Mouse (Mus musculus): ENCODE results near the gene Pik3r1.

Gene Pik3r1

DNA sequence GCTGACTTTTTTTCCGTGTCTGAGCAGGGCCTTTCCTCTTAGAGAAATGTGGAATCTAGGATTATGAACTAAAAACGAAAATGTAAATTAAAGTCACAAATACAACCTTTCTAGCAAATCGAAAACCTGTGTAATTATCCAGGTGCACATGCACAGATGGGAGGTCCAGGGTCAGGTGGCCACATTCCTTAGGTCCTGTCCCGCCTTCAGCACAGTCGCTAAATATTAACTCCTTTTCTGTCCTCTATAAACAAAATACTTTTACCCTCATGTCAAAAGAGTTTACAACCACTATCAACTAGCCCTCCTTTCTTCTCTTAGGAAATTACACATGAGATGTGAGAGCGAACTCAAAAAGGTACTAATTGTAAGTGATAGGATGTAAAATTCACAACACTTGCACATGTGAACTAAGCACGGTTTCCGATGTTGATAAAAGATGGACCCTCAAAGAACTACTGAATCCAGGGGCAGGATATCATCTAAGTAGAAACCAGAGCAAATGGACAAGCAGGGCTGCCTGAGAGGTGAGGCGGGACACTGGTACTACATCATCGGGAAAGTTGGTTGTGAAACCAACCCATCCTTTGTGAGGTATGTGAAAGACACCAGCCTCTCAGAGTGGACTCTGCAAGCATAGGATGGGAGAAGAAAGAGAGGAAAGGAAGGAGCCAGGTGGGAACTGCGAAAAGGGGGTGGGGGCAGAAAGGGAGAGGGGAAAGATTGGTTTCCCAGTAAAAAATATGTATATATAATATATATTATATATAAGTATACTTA is 26.3 kb downstream of the Pik3r1 start:
- in situ Hi-C loops (cut with MboI; ENCODE audit: unreplicated experiment in 2 of 2), result no loop called here

DNA sequence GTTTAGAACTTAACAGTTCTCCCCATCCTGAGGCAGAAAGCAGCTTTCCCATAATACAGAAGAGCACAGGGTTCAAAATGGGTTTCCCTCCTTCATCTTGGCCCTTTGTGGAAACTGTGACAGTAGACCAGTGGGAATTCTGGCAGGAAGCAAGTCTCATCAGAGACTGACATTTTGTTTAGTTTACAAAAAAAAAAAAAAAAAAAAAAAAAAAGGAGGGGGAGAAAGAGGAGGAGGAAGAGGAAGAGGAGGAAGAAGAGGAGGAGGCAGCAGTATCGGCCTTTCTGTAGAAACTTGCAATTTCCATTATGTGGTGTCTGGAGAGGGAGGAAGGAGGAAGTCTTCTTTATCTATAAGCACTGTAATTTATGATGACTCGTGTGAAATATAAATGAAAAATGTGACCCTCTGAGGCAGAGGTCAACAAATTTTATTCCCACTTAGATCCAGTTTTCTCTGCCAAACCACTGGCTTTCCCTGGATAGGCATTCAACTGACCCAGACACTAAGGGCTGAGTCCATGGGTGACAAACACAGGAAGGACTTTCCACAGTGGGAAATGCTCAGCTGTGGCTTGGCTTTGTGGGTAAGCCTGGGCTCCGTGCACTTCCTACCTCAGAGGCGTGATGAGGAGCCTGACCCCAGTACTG is 28.2 kb downstream of the Pik3r1 start:
- in situ Hi-C loops (cut with MboI; ENCODE audit: unreplicated experiment in 2 of 2), result loop anchor here (10.0 kb wide), 1 partner anchor 905 kb away; no protein-coding TSS in a partner anchor

DNA sequence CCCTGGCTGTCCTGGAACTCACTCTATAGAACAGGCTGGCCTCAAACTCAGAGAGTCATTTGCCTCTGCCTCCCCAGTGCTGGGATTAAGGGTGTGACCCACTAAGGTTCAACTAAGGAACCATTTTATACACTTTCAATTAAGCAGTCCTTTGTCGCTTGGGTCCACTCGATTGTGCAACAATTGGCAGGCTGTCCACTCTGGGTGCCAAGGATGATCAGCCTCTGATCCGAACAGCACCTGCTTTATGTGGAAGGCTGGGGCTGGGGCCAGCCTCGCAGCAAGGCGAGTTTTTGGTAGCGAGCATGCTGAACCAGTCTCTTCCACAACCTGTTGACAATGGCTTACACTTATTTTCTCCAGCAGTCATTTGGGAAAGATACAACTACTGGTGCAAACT is 29.2 kb downstream of the Pik3r1 start:
- in situ Hi-C loops (cut with MboI; ENCODE audit: unreplicated experiment in 2 of 2), result loop anchor here (10.0 kb wide), 1 partner anchor 906 kb away; no protein-coding TSS in a partner anchor

DNA sequence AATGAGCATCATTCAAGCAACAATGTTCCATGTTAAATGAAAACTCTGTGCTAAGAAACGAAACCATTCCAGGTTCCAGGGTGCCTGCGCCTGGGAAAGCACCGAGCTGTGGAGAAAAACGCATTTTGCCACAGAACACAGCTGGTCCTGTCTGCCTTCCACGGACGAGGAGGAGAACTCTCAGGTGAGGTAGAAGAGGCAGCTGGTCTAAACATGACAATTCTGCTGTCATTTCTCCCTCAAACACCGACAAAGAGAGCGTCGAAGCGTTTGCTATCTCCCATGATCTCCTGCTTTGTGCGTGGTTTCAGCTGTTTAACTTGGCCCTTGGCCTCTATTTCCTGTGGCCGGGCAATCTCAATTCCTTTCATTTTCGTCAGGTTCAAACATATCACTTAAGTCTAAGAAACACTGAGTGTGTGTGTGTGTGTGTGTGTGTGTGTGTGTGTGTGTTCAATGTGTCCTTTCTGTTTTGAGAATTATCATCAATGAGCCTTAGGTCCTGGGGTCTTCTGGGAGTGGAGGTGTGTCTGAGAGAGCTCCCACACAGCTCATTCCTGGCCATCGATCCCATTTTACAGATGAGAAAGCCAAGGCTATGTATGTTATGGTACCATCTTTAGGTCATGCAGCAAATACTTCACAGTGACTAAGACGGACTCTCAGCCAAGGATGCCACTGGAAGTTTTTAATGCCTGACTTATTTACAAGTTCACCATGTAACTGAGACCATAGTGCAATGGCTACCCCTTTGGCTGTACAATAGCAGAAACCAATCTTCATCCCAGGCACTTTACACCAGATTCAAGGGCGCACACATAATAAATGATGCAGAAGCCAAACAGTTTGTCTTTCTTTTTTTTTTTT is 31.3 kb downstream of the Pik3r1 start:
- in situ Hi-C loops (cut with MboI; ENCODE audit: unreplicated experiment in 2 of 2), result loop anchor here (10.0 kb wide), 1 partner anchor 908 kb away; no protein-coding TSS in a partner anchor

DNA sequence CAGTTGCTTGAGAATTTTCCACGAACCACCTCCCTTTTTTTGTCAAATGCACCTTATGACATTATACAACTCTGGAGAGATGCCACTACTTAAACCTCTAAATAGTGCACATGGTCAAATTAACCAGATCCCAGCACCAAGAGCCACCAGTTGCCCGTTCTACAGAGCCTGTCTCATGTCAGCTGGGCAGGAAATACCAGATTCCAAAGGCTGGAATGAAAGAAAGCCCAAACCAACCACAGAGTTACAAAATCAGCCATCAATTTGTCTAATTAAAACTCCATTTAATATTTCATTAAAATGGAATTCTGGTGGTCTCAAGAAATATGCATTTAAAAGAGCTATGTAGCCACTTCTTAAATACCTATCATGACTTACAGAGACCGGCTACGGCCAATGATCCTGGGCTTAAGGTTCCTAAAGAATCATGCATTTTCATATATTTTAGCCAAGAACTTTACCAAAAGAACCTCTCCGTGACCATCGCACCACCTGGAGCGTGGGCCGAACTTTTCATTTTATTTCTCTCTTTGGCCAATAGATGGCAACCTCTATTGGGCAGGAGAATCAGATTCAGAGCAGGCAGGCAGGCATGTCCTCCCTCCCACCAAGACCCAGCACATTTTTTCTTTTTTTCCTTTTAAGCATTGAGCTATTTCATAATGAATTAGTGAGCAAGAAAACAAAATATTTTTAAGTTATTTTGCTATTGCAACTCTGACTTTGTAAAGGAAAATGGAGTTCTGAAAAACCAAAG is 32.5 kb downstream of the Pik3r1 start:
- in situ Hi-C loops (cut with MboI; ENCODE audit: unreplicated experiment in 2 of 2), result loop anchor here (10.0 kb wide), 1 partner anchor 909 kb away; no protein-coding TSS in a partner anchor

DNA sequence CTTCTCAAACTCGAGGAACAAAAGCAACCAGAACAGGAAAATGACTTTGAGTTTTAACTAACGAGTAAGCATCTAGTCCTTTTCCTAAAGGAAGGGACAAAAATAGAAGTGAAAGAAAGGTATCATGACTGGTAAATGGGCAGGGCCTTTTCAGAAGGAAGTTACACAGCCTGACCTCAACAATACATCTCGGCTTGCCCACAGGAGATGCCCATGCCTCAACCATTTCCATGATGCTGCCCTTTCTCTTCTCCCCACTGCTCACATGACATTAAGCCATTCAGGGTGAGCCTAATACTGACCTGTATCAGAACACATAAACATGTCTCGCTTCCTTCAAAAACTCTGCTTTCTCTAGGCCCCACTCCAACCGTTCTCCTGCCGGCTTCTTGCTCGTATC is 33.8 kb downstream of the Pik3r1 start:
- in situ Hi-C loops (cut with MboI; ENCODE audit: unreplicated experiment in 2 of 2), result loop anchor here (10.0 kb wide), 1 partner anchor 911 kb away; no protein-coding TSS in a partner anchor

DNA sequence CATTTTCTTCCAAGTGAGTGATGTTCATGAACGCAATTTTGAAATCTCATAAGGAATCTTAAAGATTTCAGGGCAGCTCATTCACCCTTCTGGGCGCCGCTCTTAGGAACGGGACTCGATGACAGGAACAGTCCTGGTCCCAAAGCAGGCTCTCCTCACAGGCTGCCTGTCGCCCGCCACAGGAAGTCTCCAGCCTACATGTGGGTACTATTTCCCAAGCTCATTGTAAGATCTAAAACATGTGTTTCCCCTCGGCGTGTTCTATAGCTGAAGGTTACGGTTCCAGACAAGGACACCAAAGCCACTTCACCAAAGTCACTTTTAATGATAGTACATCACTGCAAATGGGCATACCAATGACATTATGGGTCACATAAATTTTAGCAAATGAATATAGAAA is 35.3 kb downstream of the Pik3r1 start:
- in situ Hi-C loops (cut with MboI; ENCODE audit: unreplicated experiment in 2 of 2), result loop anchor here (10.0 kb wide), 1 partner anchor 912 kb away; no protein-coding TSS in a partner anchor

DNA sequence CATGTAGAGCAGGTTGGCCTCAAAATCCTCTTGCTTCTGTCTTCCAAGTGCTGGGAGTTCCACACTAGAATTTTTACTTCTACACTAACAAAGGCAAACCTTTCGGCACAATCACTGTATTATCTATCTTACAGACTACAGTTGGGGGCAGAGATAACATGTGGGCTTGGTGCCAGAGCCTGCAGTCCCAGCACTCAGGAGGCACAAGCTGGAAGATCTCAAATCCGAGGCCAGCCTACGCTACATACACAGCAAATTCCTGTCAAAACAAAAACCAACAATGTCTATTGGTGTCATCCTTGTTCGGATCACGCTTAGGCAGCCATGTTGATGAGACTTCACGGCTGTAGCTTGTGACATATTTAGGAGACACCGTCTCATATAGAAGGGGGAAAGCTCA is 36.2 kb downstream of the Pik3r1 start:
- in situ Hi-C loops (cut with MboI; ENCODE audit: unreplicated experiment in 2 of 2), result loop anchor here (10.0 kb wide), 1 partner anchor 913 kb away; no protein-coding TSS in a partner anchor

DNA sequence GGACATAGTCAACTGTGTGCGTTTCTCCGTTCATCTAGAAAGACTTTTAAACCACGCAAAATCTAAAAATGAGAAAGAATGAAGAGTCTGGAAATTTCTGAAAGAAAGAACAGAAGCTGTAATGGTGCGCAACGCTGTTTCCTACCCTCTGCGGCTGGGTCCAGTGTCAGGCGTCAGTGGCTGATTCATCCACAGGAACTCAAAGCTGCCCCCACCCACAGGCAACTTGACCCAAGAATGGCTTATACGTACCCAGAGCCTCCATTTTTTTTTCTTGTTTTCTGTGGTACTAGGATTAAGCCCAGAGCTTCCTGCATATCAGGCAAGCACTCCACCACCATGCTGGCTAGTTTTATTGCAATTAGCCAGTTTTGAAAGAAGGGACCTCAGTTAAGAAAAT is 37.7 kb downstream of the Pik3r1 start:
- in situ Hi-C loops (cut with MboI; ENCODE audit: unreplicated experiment in 2 of 2), result loop anchor here (10.0 kb wide), 1 partner anchor 914 kb away; no protein-coding TSS in a partner anchor

DNA sequence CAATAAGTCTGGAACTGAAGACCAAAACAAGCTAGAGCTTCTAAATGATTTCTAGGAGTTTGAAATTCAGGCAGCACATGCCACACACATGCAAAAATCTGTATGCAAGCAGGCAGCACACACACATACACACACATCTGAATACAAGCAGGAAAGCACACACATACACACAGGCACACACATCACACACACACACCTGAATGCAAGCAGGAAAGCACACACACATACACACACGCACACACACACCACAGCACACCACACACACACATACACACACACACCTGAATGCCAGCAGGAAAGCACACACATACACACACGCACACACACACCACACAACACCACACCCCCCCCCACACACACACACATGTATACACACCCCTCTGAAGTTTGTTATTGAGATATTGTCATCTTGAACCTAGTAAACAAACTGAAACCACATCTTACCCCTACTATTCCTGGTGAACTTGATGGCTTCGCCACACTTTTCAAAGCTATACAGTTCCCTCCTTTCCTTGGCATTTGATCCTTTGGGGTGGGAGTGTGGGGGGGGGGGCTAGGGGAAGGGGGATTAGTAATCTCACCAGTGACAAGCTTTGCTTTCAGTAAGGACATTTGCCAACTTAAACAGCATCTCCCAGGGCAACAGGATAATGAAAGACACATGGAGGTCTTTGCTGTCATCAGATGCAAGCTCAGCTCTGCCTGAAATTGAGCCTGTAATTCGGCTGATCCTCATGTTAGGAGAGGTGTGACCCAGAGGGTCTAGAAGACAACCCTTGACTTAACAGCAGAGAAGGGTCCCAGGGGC is 38.6 kb downstream of the Pik3r1 start:
- in situ Hi-C loops (cut with MboI; ENCODE audit: unreplicated experiment in 2 of 2), result loop anchor here (10.0 kb wide), 2 partner anchors 915 to 1015 kb away; no protein-coding TSS in a partner anchor

DNA sequence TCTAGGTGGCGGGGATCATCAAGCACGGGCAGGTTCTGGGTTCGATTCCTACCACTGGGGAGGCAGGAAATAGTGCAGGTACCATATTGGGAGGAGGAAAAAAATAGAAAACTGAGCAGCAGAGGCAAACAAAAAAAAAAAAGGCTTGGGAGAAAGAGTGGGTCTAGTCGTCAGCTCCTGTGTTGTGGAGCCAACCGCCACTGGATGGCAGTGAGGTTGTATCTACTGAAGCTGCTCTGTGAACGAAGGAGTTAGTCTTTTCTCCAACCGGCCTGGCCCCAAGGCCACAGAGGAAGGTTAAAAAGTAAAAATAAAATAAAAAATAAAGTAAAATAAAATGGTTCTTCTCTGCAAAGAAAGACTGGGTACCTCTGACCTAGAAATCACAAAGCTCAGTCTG is 39.2 kb downstream of the Pik3r1 start:
- in situ Hi-C loops (cut with MboI; ENCODE audit: unreplicated experiment in 2 of 2), result loop anchor here in 1 of 2 experiments (10.0 kb wide), 1 partner anchor 1016 kb away; no protein-coding TSS in a partner anchor

DNA sequence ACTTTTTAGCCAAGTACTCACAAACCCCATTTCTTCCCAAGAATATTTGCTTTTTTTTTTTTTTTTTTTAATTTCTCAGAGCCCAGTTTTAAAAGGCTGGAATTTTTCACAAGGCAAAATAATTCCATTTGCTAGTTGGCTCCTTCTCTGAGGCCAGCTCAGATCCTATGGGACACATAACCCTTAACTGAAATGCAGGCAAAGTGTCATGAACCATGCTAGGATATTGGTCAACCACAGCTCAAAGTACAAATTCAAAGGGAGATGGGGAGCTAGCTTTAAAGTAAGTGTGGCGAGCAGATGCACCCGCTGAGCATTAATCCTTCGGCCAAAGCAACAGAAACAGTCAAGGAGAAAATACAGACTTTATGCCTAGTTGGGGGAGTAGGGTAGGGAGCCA is 39.7 kb downstream of the Pik3r1 start:
- in situ Hi-C loops (cut with MboI; ENCODE audit: unreplicated experiment in 2 of 2), result loop anchor here in 1 of 2 experiments (10.0 kb wide), 1 partner anchor 1017 kb away; no protein-coding TSS in a partner anchor

DNA sequence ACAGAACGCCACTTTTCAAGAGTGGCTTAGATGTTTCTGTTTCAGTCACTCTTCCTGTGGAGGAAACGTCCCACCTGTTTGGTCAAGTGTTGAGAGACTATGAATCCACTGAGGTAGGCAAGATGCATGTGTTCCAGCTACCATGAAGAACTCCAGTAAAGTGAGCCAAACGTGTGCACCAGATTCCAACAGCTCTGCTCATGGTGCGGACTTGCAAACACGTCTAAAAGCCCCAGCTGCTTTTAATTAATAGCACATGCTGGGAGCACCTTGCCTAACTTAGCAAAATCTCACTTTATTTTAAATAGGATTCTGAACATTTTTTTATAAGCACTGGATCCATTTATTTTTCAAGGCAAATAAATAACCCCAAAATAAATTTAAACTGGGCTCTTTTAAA is 40.2 kb downstream of the Pik3r1 start:
- in situ Hi-C loops (cut with MboI; ENCODE audit: unreplicated experiment in 2 of 2), result loop anchor here in 1 of 2 experiments (10.0 kb wide), 1 partner anchor 1017 kb away; no protein-coding TSS in a partner anchor

DNA sequence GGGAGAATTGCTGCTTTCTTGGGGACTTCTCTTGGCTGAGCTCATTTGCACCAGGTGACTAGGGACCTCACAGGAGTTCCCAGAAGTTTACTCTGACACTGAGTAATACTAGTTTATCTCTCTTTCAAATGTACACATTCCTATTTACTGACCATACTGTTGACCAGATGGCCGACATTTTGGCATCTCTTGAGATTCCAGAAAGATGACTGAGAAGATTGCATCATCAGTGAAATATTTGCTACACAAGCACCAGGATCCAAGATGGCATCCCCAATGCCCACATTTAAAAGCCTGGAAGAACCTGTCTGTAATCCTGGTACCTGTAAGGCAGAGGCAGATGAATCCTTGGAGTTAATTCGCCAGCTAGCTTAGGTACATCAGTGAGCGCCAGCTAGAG is 41.1 kb downstream of the Pik3r1 start:
- in situ Hi-C loops (cut with MboI; ENCODE audit: unreplicated experiment in 2 of 2), result loop anchor here in 1 of 2 experiments (10.0 kb wide), 1 partner anchor 1018 kb away; no protein-coding TSS in a partner anchor

DNA sequence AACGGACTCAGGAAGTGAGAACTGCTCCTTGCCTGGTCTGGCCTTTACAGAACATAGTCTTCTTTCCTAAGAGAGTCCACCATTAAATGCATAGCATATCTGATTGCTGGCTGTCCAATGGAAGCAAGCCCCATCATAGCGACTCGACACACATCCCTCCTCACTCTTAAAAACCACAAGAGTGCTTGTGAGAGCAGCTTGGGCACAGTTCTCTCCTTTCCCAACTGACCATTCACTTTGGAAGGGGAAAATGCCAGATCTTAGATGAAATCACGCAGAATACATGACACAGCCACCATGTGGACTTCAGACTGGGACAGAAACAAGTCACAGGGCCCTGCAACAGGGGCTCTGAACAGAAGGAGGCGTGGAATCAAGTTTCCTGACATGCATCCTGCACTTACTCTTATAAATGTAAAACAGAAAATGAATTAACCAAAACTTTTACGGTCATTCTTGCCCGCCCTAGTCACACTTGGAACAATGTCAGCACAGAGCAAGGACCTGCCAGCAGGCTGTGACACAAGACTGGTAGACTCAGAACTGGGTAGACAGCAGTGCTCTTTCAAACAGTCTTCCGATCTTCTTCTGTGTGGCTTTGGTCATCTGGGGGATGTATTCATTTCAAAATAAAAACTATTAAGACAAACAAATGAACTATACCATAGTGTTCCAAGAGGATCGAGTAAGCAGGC is 46.0 kb downstream of the Pik3r1 start:
- in situ Hi-C loops (cut with MboI; ENCODE audit: unreplicated experiment in 2 of 2), result loop anchor here (10.0 to 25.0 kb wide), 5 partner anchors 835 to 1610 kb away; partner anchors contain the start of genes Bdp1 (in 1 of the 2), Serf1 (in 1 of the 2) and Smn1 (in 1 of the 2)

DNA sequence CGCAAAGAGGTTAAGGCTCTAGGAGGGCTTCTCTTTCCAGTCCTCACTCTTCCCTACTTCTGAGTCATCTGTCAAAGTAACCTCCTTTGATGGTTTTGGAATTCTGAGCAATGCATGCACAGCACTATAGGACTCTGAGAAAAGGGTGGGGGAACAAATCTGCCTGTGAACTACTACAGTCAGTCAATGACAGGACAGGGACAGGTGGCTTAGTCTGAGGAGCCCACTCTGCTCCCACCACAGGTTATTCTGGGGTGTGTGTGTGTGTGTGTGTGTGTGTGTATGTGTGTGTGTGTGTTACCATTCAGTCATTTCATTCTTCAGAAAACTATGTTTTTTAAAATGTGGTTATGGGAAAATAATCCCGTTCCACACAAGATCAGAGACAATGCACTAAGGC is 46.9 kb downstream of the Pik3r1 start:
- in situ Hi-C loops (cut with MboI; ENCODE audit: unreplicated experiment in 2 of 2), result loop anchor here (10.0 to 25.0 kb wide), 5 partner anchors 834 to 1609 kb away; partner anchors contain the start of genes Bdp1 (in 1 of the 2), Serf1 (in 1 of the 2) and Smn1 (in 1 of the 2)

DNA sequence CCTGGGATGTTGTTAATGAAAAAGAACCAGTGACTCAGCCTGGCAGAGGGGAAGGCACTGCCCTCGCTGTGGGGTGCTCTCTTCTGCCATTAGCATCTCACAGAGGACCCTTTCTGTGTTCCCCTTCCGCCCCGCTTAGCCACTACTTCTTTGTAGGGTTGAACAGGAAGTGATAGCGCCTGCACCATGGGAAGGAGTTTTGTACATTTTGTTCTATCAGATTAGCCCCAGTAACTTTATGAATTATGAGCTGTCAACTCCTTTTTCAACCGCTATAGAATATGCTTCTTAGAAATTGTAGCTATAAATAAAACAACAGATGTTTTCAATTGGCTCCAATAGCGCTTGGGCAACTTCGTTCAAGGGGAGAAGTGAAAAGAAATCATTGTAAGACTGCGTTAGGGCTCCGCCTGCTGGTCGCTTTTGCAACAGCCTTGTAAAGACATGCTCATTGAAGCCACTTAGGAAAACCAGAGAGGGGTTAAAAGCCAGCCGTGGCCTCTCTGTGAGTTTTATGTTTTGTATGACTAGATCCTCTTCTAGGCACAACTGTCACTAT is 48.6 kb downstream of the Pik3r1 start:
- in situ Hi-C loops (cut with MboI; ENCODE audit: unreplicated experiment in 2 of 2), result loop anchor here (5.0 to 25.0 kb wide), 7 partner anchors 48 to 1607 kb away; partner anchors contain the start of genes Bdp1 (in 1 of the 2), Pik3r1 (in 1 of the 2), Serf1 (in 1 of the 2) and Smn1 (in 1 of the 2)

All from v-Abl transformed pro-B cells (cell line).